Mouse (Mus musculus): ENCODE data around the gene H2al1a.
"Not testable (repeated sequence)": the region's sequence is repeated elsewhere in the genome, so short reads cannot be mapped to it uniquely, and the experiment has no call there.

DNA sequence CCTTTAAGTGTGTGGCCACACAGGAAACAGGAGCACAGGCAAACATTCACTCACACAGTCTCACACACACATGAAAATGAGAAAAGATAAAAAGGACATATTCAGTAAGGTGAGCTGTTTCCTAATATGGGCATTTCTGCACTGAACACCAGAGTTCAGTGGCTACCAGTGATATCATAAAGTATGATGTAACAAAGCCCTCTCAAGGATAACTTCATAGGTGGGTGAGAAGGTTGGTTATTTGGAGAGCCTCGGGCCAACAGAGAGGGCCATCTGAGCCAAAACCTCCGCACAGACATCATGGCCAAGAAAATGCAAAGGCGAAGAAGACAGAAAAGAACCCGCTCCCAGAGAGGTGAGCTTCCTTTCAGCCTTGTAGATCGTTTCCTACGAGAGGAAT, 22.1 kb downstream of the H2al1a start, which contains the start of gene H2al1h:
- not testable (repeated sequence) for TF ChIP-seq CTCF, POLR2A (IDR thresholded peaks at IDR 0.05; ENCODE audit: extremely low read depth, insufficient read depth, low read length)

All from cortical plate, adult 2 months (tissue).